Mouse (Mus musculus) kidney, postnatal 10 days (tissue): Measurements from ENCODE around the gene Nipal3.

Experiments used
- DNase-seq: peaks from one replicate; pipeline ENCODE4 v3.0.0; 2021; ENCODE audit warnings: mixed read lengths

Gene Nipal3

DNA sequence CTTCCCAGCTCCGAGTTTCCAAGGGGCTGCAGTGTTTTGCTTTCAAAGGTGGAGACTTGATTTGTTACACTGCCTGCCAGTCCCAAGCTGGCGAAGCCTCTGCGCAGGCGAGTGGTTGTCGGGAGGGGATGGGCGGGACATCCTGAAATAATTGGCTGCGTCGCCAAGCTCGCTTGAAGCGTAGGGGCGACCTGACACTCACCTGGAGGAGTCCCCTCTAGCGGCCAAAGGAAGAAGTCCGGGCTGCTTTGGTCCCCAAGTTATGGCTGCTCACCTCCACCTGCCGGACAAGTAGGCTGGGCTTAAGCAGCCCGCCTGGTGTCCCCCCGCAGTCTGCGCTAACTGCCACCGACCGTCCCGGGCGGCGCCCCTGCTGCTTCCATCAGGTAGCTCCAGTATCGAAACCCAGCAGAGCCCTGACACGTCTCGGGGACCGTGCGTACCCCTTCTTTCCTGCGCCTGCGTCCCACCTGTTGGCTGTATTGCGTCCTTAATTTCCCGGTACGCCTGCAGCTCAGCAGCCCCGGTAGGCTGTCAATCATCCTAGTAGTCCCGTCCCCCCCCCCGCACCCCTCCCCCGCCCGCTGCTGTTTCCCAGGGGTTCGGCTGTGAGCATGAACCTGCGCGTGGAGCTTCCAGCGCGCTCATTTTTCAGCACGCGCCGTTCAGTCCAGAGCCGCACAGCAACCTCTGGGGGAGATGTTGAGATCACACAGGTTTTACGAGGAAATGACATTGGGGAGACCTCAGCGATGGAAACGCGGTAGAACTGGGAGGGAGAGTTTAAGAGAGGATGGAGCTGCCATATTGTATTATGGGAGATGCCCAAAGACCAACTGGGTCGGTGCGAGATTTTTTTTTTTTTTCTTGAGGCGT, at the start of gene Nipal3, which contains the start of gene Stpg1:
TSS of gene Nipal3 (minus strand) at position 518 of the 876 bp plus-strand sequence.
TSS of gene Stpg1 (plus strand) at position 270 of the 876 bp plus-strand sequence.
- DNase-seq, result peak; percentile 94

GRCm38 (mm10) chr4:135544284-135544683, 49.4 kb upstream of the Nipal3 start:
- peak; percentile 60 for DNase-seq

DNA sequence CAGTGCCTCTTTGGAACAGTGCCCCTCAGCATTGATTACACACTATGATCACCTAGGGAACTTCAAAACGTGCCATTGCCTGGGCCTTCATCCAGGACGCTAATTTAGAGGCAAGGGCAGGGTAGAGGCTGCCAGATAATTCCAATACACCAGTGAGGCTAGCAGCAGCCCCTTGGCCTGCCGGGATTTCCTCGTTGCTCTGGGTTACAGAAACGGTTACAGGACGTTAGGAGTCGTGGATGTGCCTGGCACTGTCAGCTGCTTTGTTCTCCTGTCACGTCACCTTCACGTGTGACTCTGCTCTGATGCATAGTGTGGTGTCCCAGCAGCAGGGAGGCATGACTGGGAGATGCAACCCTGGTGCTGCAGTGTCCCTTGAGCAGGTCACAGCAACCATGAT, 45.2 kb upstream of the Nipal3 start:
- no peak for DNase-seq

DNA sequence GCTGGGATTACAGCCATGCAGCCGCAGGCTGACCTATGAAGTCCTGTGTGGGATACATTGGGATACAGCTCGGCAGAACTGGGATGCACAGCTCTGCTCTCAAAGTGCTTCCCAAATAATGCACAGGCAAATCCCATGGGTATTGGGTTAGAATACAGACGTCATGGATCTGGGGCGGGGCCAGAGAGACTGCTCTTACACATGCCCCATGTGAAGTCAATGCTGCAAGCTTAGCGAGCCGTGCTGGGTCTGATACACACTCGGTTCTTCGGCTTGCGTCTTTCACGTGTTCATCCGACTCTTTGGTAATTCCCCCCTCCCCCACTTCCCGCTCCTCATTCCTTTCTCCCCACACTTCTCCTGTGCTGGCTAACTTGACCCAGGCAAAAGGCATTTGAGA, 44.2 kb upstream of the Nipal3 start:
- no peak for DNase-seq

GRCm38 (mm10) chr4:135535021-135535420, 40.2 kb upstream of the Nipal3 start:
- DNase-seq, result no peak

DNA sequence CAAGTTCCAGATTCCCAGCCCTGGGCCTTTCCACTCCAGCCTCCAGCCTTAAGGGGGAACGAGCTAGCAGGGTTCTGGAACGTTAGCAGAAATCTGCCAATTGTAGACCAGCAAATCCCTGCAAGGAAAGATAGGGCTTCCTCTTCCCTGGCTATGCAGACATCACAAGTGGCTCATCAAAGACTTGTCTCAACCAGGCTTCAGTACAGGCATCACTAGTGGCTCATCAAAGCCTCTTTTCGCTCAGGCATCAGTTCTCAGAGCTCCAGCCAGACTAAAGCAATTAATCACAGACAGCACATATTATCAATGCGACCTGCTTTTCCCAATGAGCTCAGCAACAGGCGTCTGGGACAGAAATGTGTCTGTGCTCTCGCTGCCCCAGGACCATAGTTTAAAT, 38.2 kb upstream of the Nipal3 start:
- DNase-seq, result no peak

- no peak for DNase-seq
Observed at GRCm38 (mm10) chr4:135531771-135532613, 37.2 kb upstream of the Nipal3 start.

GRCm38 (mm10) chr4:135531236-135531635, 36.4 kb upstream of the Nipal3 start:
- no peak for DNase-seq

- DNase-seq, result no peak
Observed at GRCm38 (mm10) chr4:135530270-135530669, 35.4 kb upstream of the Nipal3 start.

DNA sequence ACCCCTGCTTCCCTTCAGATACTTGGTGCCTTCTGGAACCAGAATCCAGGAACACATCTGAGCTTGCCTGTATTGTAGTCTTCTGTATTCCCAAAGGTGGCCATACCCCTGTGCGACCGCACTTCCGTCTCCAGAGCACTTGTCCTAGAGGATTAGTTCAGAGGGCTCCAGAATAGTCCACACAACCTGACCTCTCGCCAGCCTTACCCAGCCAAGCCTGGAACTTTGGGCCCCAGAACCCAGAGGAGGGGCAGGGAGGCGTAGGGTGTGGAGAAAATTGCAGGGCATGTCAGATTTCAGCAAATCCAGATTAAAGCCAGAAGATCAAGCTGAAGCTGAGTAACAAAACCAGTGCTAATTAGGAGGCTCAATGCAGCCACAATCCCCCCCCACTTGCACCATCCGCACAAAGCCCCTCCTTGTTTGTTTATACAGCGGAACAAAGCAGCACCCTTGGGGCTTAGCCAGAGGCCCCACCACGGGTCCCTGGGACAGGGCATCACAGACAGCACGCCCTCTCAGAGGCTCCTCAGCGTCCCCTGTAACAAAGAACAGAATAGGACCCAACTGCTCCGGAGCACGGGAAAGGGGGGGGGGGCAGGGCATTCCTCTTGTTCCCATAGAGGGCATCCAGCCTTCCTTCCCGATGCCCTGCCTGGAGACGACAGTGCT, 31.3 kb upstream of the Nipal3 start:
- DNase-seq, result no peak

GRCm38 (mm10) chr4:135525057-135525456, 30.2 kb upstream of the Nipal3 start:
- DNase-seq, result no peak

GRCm38 (mm10) chr4:135523939-135524338, 29.1 kb upstream of the Nipal3 start:
- DNase-seq, result no peak

GRCm38 (mm10) chr4:135520421-135520820, 25.6 kb upstream of the Nipal3 start:
- no peak for DNase-seq

DNA sequence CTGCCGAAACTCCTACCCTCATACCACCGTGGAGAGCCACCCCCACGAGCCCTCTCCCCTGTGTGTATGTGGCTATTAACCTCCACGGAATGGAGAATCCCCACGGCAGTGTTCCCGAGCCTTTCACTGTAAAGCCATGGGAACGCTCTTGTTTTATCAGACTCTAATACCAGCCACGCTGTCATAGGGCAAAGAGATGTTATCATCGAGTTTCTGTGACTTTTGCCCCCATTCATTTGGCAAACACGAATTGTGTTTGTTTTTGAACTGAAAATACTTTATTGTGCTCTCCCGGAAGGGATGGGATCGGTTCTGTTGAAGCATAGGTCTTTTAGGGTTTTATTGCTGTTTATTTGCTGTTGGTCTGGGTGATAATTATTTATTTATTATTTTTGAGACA, 23.3 kb upstream of the Nipal3 start:
- no peak for DNase-seq

GRCm38 (mm10) chr4:135516351-135517316, 21.8 kb upstream of the Nipal3 start:
- DNase-seq, result peak; percentile 64

GRCm38 (mm10) chr4:135514925-135515324, 20.1 kb upstream of the Nipal3 start:
- DNase-seq, result no peak

DNA sequence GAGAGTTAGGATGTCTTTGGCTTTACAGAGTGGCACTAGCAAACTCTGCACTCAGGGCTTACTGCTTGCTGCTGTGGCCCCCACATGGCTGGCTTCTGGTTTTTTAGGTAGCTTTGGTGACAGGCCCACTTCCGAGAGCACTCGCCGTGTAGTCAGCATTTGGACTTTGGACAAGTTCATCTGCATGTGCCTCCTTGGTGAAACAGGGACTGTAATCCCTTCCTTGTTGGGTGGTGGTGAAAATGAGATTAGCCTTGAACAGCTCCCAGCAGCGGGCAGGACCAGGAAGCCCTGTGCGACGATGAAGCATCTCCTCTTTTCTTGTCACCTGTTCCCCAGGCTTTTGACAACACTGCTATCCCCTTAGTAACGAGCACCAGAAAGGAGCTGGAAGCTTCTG, 19.0 kb upstream of the Nipal3 start:
- no peak for DNase-seq

GRCm38 (mm10) chr4:135509515-135509914, 14.7 kb upstream of the Nipal3 start:
- peak; percentile 30 for DNase-seq

- peak; percentile 86 for DNase-seq
Observed at GRCm38 (mm10) chr4:135508419-135509039, 13.7 kb upstream of the Nipal3 start.

DNA sequence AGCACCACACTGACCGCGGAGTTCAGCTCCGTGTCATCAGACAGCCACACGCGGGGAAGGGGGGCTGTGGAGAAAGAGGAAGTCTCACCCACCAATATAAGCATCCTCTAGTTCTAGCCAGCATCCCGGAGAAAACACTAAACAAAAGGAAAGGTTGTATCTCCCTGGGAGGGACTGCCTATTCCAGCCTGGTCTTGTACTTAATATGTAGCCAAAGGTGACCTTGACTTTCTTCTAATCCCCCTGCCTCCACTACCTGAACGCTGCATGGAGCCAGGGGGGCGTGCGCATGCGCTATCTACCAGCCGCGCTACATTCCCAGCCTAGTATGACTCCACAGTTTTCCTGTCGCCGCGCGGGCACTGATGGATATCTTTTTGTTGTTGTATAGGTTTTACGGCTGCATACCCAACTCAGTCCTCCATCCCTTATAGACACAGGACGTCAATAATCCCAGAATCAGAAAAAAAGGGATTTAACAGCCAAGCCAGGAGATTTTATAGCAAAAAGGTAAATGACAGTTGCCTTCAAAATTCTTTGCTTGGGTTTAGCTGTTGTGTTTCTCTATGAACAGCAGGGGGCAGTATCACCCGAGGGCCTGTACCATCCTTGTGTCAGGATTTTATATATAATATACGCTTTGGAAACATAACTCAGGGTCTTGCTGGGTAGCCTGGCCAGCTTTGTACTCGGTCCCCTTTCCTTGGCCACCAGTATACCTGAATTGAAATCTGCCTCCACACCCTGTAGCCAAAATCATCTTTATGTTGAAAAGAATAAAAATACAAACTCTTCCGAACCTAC, 12.9 kb upstream of the Nipal3 start:
- DNase-seq, result peak; percentile 66

DNA sequence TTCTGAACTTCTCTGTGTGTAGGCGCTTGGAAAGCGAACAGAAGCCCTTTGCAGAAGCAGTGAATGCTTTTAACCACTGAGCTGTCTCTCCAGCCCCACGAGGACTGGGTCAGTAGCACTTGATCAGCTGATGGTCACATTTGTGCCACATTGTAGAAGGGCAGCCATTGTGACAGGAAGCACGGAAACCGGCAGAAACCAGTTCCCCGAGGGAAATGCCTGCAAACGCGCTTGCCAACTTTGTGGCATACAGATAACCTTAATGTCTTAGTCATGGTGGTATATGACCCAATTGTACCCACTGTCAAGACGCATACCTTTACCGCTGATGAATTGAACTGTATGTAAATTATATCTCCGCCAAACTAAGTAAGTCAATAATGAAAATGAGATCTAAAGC, 11.0 kb upstream of the Nipal3 start:
- peak; percentile 51 for DNase-seq
